Mouse (Mus musculus) ES-E14 (cell line): ENCODE results near the gene Vash1.

Source experiments
- CHD2 ChIP-seq: IDR thresholded peaks from 2 replicates; pipeline ENCODE4 v1.6.1; 2014; ENCODE audit warnings: mild to moderate bottlenecking, low read depth, low read length, inconsistent platforms
- HCFC1 ChIP-seq: IDR thresholded peaks from 2 replicates; pipeline ENCODE4 v1.6.1; 2012; ENCODE audit warnings: low read length, inconsistent platforms, borderline replicate concordance; ENCODE audit not compliant: insufficient read depth

DNA sequence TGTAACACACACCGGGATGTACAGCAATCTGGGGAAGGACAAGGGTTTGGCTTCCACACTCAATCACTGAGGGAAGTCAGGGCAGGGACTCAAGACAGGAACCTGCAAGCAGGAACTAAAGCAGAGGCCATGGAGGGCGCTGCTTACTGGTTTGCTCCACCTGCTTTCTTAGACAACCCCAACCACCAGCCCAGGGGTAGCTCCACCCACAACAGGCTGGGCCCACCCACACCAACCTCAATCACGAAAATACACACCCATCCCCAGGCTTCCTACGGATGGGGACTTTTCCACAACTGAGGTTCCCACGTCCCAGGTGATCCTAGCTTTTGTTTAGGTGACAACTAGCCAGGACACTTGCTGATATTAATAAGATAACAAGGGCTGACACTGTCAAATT is 27.3 kb downstream of the Vash1 start:
- TF ChIP-seq CHD2 (no peak), HCFC1 (no peak)
